Mouse (Mus musculus): ENCODE measurements around the gene Gm6034. TPM values are rescaled to one million over a fixed set of nuclear protein-coding genes. Genes with fewer than 3 reads are reported as not detected.
A peak's percentile ranks its signal among the peaks of the same experiment; 100 is the strongest.
"Not testable (repeated sequence)": the region's sequence is repeated elsewhere in the genome, so short reads cannot be mapped to it uniquely, and the experiment has no call there.

The Gm6034 gene
- total RNA-seq, 2 experiments from 2014 or later = not detected

- not testable (repeated sequence) for ATAC-seq (replicated peaks; ENCODE audit: poor library complexity, severe bottlenecking)
Observed at GRCm38 (mm10) chr17:36057927-36058326, 15.2 kb downstream of the Gm6034 start.

- not testable (repeated sequence) for ATAC-seq (replicated peaks; ENCODE audit: poor library complexity, severe bottlenecking)
Observed at GRCm38 (mm10) chr17:36058362-36058761, 15.6 kb downstream of the Gm6034 start, which contains the start of gene Gm11127. TSS of gene Gm11127 (minus strand) at chr17:36058371.

- ATAC-seq (replicated peaks; ENCODE audit: poor library complexity, severe bottlenecking) = peak; percentile 64
Observed at GRCm38 (mm10) chr17:36060829-36061228, 18.1 kb downstream of the Gm6034 start.

GRCm38 (mm10) chr17:36081901-36082300, 39.1 kb downstream of the Gm6034 start:
- ATAC-seq (replicated peaks; ENCODE audit: poor library complexity, severe bottlenecking) = not testable (repeated sequence)

- ATAC-seq (replicated peaks; ENCODE audit: poor library complexity, severe bottlenecking) = not testable (repeated sequence)
Observed at GRCm38 (mm10) chr17:36082519-36083232, 39.9 kb downstream of the Gm6034 start.

GRCm38 (mm10) chr17:36083266-36083869, 40.6 kb downstream of the Gm6034 start:
- peak; percentile 82 for ATAC-seq (replicated peaks; ENCODE audit: poor library complexity, severe bottlenecking)

GRCm38 (mm10) chr17:36083870-36084451, 41.2 kb downstream of the Gm6034 start:
- peak; percentile 61 for ATAC-seq (replicated peaks; ENCODE audit: poor library complexity, severe bottlenecking)

GRCm38 (mm10) chr17:36085976-36086375, 43.2 kb downstream of the Gm6034 start:
- not testable (repeated sequence) for ATAC-seq (replicated peaks; ENCODE audit: poor library complexity, severe bottlenecking)

- not testable (repeated sequence) for ATAC-seq (replicated peaks; ENCODE audit: poor library complexity, severe bottlenecking)
Observed at GRCm38 (mm10) chr17:36091933-36092332, 49.2 kb downstream of the Gm6034 start.

- not testable (repeated sequence) for ATAC-seq (replicated peaks; ENCODE audit: poor library complexity, severe bottlenecking)
Observed at GRCm38 (mm10) chr17:36092520-36092919, 49.8 kb downstream of the Gm6034 start.

- ATAC-seq (replicated peaks; ENCODE audit: poor library complexity, severe bottlenecking) = no peak
Observed at GRCm38 (mm10) chr17:36093936-36094335, 51.2 kb downstream of the Gm6034 start.

GRCm38 (mm10) chr17:36099603-36100002, 56.8 kb downstream of the Gm6034 start:
- not testable (repeated sequence) for ATAC-seq (replicated peaks; ENCODE audit: poor library complexity, severe bottlenecking)

- not testable (repeated sequence) for ATAC-seq (replicated peaks; ENCODE audit: poor library complexity, severe bottlenecking)
Observed at GRCm38 (mm10) chr17:36102091-36102490, 59.3 kb downstream of the Gm6034 start.

Other genes with a start within 250 kb of the Gm6034 start
- gene Ier3, start 221.3 kb upstream of the Gm6034 start, total RNA-seq (2014; fragmentation: Nextera tagmentation) = 4.6 and 18.1 TPM in 2 replicates
- 44.3 and 53.7 TPM in 2 replicates for gene Ier3, start 221.3 kb upstream of the Gm6034 start, total RNA-seq (2017)
- gene Flot1, start 219.7 kb upstream of the Gm6034 start, total RNA-seq (2014; fragmentation: Nextera tagmentation) = 66.8 and 109 TPM in 2 replicates
- gene Flot1, start 219.7 kb upstream of the Gm6034 start, total RNA-seq (2017) = 58.3 and 63.6 TPM in 2 replicates
- 640 and 699 TPM in 2 replicates for gene Tubb5, start 204.7 kb upstream of the Gm6034 start, total RNA-seq (2014; fragmentation: Nextera tagmentation)
- gene Tubb5, start 204.7 kb upstream of the Gm6034 start, total RNA-seq (2017) = 874 and 1,022 TPM in 2 replicates
- 103 and 159 TPM in 2 replicates for gene Mdc1, start 201.4 kb upstream of the Gm6034 start, total RNA-seq (2014; fragmentation: Nextera tagmentation)
- gene Mdc1, start 201.4 kb upstream of the Gm6034 start, total RNA-seq (2017) = 23.7 and 28.6 TPM in 2 replicates
- gene Nrm, start 181.6 kb upstream of the Gm6034 start, total RNA-seq (2014; fragmentation: Nextera tagmentation) = 66.8 and 88.9 TPM in 2 replicates
- gene Nrm, start 181.6 kb upstream of the Gm6034 start, total RNA-seq (2017) = 41.5 and 46.0 TPM in 2 replicates
- 56.9 and 60.9 TPM in 2 replicates for gene Ppp1r18, start 177.4 kb upstream of the Gm6034 start, total RNA-seq (2014; fragmentation: Nextera tagmentation)
- 15.0 and 17.4 TPM in 2 replicates for gene Ppp1r18, start 177.4 kb upstream of the Gm6034 start, total RNA-seq (2017)
- 79.2 and 111 TPM in 2 replicates for gene Dhx16, start 163.1 kb upstream of the Gm6034 start, total RNA-seq (2014; fragmentation: Nextera tagmentation)
- gene Dhx16, start 163.1 kb upstream of the Gm6034 start, total RNA-seq (2017) = 44.3 and 57.8 TPM in 2 replicates
- 97.8 and 112 TPM in 2 replicates for gene 2310061I04Rik, start 145.5 kb upstream of the Gm6034 start, total RNA-seq (2014; fragmentation: Nextera tagmentation)
- 6.2 and 8.4 TPM in 2 replicates for gene 2310061I04Rik, start 145.5 kb upstream of the Gm6034 start, total RNA-seq (2017)
- gene Atat1, start 132.9 kb upstream of the Gm6034 start, total RNA-seq (2014; fragmentation: Nextera tagmentation) = 17.8 and 25.6 TPM in 2 replicates
- gene Atat1, start 132.9 kb upstream of the Gm6034 start, total RNA-seq (2017) = 5.4 and 8.0 TPM in 2 replicates
- gene Mrps18b, start 126.6 kb upstream of the Gm6034 start, total RNA-seq (2014; fragmentation: Nextera tagmentation) = 100 and 151 TPM in 2 replicates
- gene Mrps18b, start 126.6 kb upstream of the Gm6034 start, total RNA-seq (2017) = 62.6 and 72.8 TPM in 2 replicates
- gene Ppp1r10, start 126.5 kb upstream of the Gm6034 start, total RNA-seq (2014; fragmentation: Nextera tagmentation) = 78.2 and 83.9 TPM in 2 replicates
- 79.2 and 87.5 TPM in 2 replicates for gene Ppp1r10, start 126.5 kb upstream of the Gm6034 start, total RNA-seq (2017)
- 74.4 and 92.3 TPM in 2 replicates for gene Abcf1, start 73.2 kb upstream of the Gm6034 start, total RNA-seq (2014; fragmentation: Nextera tagmentation)
- 165 and 231 TPM in 2 replicates for gene Abcf1, start 73.2 kb upstream of the Gm6034 start, total RNA-seq (2017)
- 21.5 and 21.7 TPM in 2 replicates for gene Gnl1, start 63.1 kb upstream of the Gm6034 start, total RNA-seq (2014; fragmentation: Nextera tagmentation)
- gene Gnl1, start 63.1 kb upstream of the Gm6034 start, total RNA-seq (2017) = 18.3 and 20.9 TPM in 2 replicates
- 38.2 and 59.1 TPM in 2 replicates for gene Prr3, start 62.7 kb upstream of the Gm6034 start, total RNA-seq (2014; fragmentation: Nextera tagmentation)
- gene Prr3, start 62.7 kb upstream of the Gm6034 start, total RNA-seq (2017) = 15.0 and 16.4 TPM in 2 replicates
- 2.1 and 4.6 TPM in 2 replicates for gene H2-T24, start 22.4 kb upstream of the Gm6034 start, total RNA-seq (2014; fragmentation: Nextera tagmentation)
- gene H2-T24, start 22.4 kb upstream of the Gm6034 start, total RNA-seq (2017) = 7.8 and 8.8 TPM in 2 replicates
- gene H2-T23, start 10.1 kb upstream of the Gm6034 start, total RNA-seq (2014; fragmentation: Nextera tagmentation) = 49.1 and 55.7 TPM in 2 replicates
- 48.6 and 62.5 TPM in 2 replicates for gene H2-T23, start 10.1 kb upstream of the Gm6034 start, total RNA-seq (2017)
- gene H2-T22, start 214 bp upstream of the Gm6034 start, total RNA-seq (2014; fragmentation: Nextera tagmentation) = 34.5 and 35.7 TPM in 2 replicates
- gene H2-T22, start 214 bp upstream of the Gm6034 start, total RNA-seq (2017) = 39.2 and 39.4 TPM in 2 replicates
- gene Gm11127, start 15.4 kb downstream of the Gm6034 start, total RNA-seq (2014; fragmentation: Nextera tagmentation) = not detected in 2 replicates
- not detected in 2 replicates for gene Gm11127, start 15.4 kb downstream of the Gm6034 start, total RNA-seq (2017)
- 0.58 TPM in 1 of 2 replicates, not detected in the other for gene Gm19684, start 78.7 kb downstream of the Gm6034 start, total RNA-seq (2014; fragmentation: Nextera tagmentation)
- gene Gm19684, start 78.7 kb downstream of the Gm6034 start, total RNA-seq (2017) = not detected in 2 replicates
- not detected in 2 replicates for gene Gm7030, start 86.5 kb downstream of the Gm6034 start, total RNA-seq (2014; fragmentation: Nextera tagmentation)
- not detected in 2 replicates for gene Gm7030, start 86.5 kb downstream of the Gm6034 start, total RNA-seq (2017)
- gene Gm8909, start 125.6 kb downstream of the Gm6034 start, total RNA-seq (2014; fragmentation: Nextera tagmentation) = not detected in 2 replicates
- not detected in 2 replicates for gene Gm8909, start 125.6 kb downstream of the Gm6034 start, total RNA-seq (2017)
- gene H2-T3, start 147.3 kb downstream of the Gm6034 start, total RNA-seq (2014; fragmentation: Nextera tagmentation) = not detected in 2 replicates
- gene H2-T3, start 147.3 kb downstream of the Gm6034 start, total RNA-seq (2017) = not detected in 2 replicates
- gene Rpp21, start 215.1 kb downstream of the Gm6034 start, total RNA-seq (2014; fragmentation: Nextera tagmentation) = 54.4 and 61.3 TPM in 2 replicates
- 25.9 and 30.1 TPM in 2 replicates for gene Rpp21, start 215.1 kb downstream of the Gm6034 start, total RNA-seq (2017)
- gene Trim39, start 229.3 kb downstream of the Gm6034 start, total RNA-seq (2014; fragmentation: Nextera tagmentation) = 18.4 and 23.3 TPM in 2 replicates
- gene Trim39, start 229.3 kb downstream of the Gm6034 start, total RNA-seq (2017) = 14.0 and 16.2 TPM in 2 replicates
- gene H2-M10.2, start 243.5 kb downstream of the Gm6034 start, total RNA-seq (2014; fragmentation: Nextera tagmentation) = not detected in 2 replicates
- gene H2-M10.2, start 243.5 kb downstream of the Gm6034 start, total RNA-seq (2017) = not detected in 2 replicates